Mouse (Mus musculus) MEL (cell line): Measurements from ENCODE around the gene Slc7a11. TPM values are rescaled to one million over a fixed set of nuclear protein-coding genes. Genes with fewer than 3 reads are reported as not detected.

Experiments
- DNase-seq: peaks from one replicate; pipeline ENCODE4 v3.0.0; 2011; ENCODE audit warnings: low read depth, low spot score
- H3K27ac ChIP-seq: 2 replicates; pipeline ENCODE4 v1.5.1; 2012; ENCODE audit warnings: low read depth, mild to moderate bottlenecking, control low read depth, low read length, moderate library complexity; ENCODE audit not compliant: control insufficient read depth
- H3K27me3 ChIP-seq, 2 experiments: fragments of 150-350 bp in 1 of 2; sonication (generic) in 1 of 2; 2 replicates each; pipeline ENCODE4 v1.6.1; 2012; ENCODE audit warnings: low read length in 2 of 2, mild to moderate bottlenecking in 2 of 2, improper control_type of control experiment in 1 of 2, moderate library complexity in 1 of 2; ENCODE audit not compliant: insufficient read depth in 2 of 2, control insufficient read depth in 1 of 2
- H3K36me3 ChIP-seq, 2 experiments: 2 replicates each; pipeline ENCODE4 v1.6.1; 2012 to 2014; ENCODE audit warnings: low read length in 2 of 2, improper control_type of control experiment in 1 of 2, inconsistent platforms in 1 of 2, mild to moderate bottlenecking in 1 of 2; ENCODE audit not compliant: insufficient read depth in 2 of 2, control insufficient read depth in 1 of 2
- H3K4me1 ChIP-seq, 2 experiments: fragments of 150-350 bp in 1 of 2; sonication (generic) in 1 of 2; 2 replicates each; pipeline ENCODE4 v1.6.1; 2012; ENCODE audit warnings: low read length in 2 of 2, improper control_type of control experiment in 1 of 2, mild to moderate bottlenecking in 1 of 2; ENCODE audit not compliant: insufficient read depth in 2 of 2, control insufficient read depth in 1 of 2
- H3K4me3 ChIP-seq, 2 experiments: fragments of 150-350 bp in 1 of 2; sonication (generic) in 1 of 2; 2 replicates each; pipeline ENCODE4 v1.5.1; 2012; ENCODE audit warnings: low read depth in 2 of 2, low read length in 2 of 2, mild to moderate bottlenecking in 2 of 2, moderate library complexity in 2 of 2, control low read depth in 1 of 2, improper control_type of control experiment in 1 of 2; ENCODE audit not compliant: control insufficient read depth in 1 of 2, insufficient read depth in 1 of 2
- H3K79me2 ChIP-seq: 2 replicates; pipeline ENCODE4 v1.6.1; 2012; ENCODE audit warnings: mild to moderate bottlenecking, low read length, moderate library complexity; ENCODE audit not compliant: control insufficient read depth, poor library complexity, insufficient read depth
- H3K9ac ChIP-seq: 2 replicates; pipeline ENCODE4 v1.6.1; 2012; ENCODE audit warnings: low read depth, mild to moderate bottlenecking, control low read depth, low read length, moderate library complexity; ENCODE audit not compliant: control insufficient read depth, poor library complexity, severe bottlenecking
- H3K9me3 ChIP-seq: fragments of 150-350 bp; sonication (generic); replicated peaks from 2 replicates; pipeline ENCODE4 v1.6.1; 2012; ENCODE audit warnings: mild to moderate bottlenecking, low read length, improper control_type of control experiment, moderate library complexity; ENCODE audit not compliant: insufficient read depth
- BHLHE40 ChIP-seq: IDR thresholded peaks from 2 replicates; pipeline ENCODE4 v1.6.1; 2012; ENCODE audit warnings: low read depth, mild to moderate bottlenecking, inconsistent platforms, low read length, improper control_type of control experiment, borderline replicate concordance
- CHD1 ChIP-seq: IDR thresholded peaks from 2 replicates; pipeline ENCODE4 v1.6.1; 2012; ENCODE audit warnings: low read depth, mild to moderate bottlenecking, inconsistent platforms, low read length, improper control_type of control experiment
- CTCF ChIP-seq, 3 experiments: IDR thresholded peaks in 2 of 3; conservative IDR thresholded peaks in 1 of 3; 2 replicates each; pipeline ENCODE4 v1.5.1; 2011 to 2012; ENCODE audit warnings: low read length in 3 of 3, low read depth in 2 of 3, mild to moderate bottlenecking in 2 of 3, improper control_type of control experiment in 1 of 3, inconsistent platforms in 1 of 3, mixed read lengths in 1 of 3, moderate library complexity in 1 of 3; ENCODE audit not compliant: control insufficient read depth in 1 of 3, insufficient read depth in 1 of 3, poor library complexity in 1 of 3, severe bottlenecking in 1 of 3
- EP300 ChIP-seq, 2 experiments: IDR thresholded peaks; 2 replicates each; pipeline ENCODE4 v1.6.1; 2011; ENCODE audit warnings: improper control_type of control experiment in 2 of 2, low read length in 2 of 2, low read depth in 1 of 2, mild to moderate bottlenecking in 1 of 2
- ETS1 ChIP-seq: IDR thresholded peaks from 2 replicates; pipeline ENCODE4 v1.6.1; 2012; ENCODE audit warnings: low read depth, mild to moderate bottlenecking, inconsistent platforms, low read length, improper control_type of control experiment, moderate library complexity
- GABPA ChIP-seq: IDR thresholded peaks from 2 replicates; pipeline ENCODE4 v1.6.1; 2012; ENCODE audit warnings: low read depth, mild to moderate bottlenecking, inconsistent platforms, low read length, improper control_type of control experiment, moderate library complexity
- HCFC1 ChIP-seq: IDR thresholded peaks from 2 replicates; pipeline ENCODE4 v1.6.1; 2012; ENCODE audit warnings: low read depth, mild to moderate bottlenecking, inconsistent platforms, low read length, improper control_type of control experiment, moderate library complexity
- KAT2A ChIP-seq: conservative IDR thresholded peaks from 2 replicates; pipeline ENCODE4 v1.6.1; 2012; ENCODE audit warnings: low read depth, low read length, improper control_type of control experiment, inconsistent platforms
- MXI1 ChIP-seq: IDR thresholded peaks from 2 replicates; pipeline ENCODE4 v1.6.1; 2011; ENCODE audit warnings: mild to moderate bottlenecking, low read depth, low read length, improper control_type of control experiment
- MYC ChIP-seq: IDR thresholded peaks from 2 replicates; pipeline ENCODE4 v1.6.1; 2011; ENCODE audit warnings: low read depth, mild to moderate bottlenecking, low read length, improper control_type of control experiment, moderate library complexity
- NELFE ChIP-seq: IDR thresholded peaks from 2 replicates; pipeline ENCODE4 v1.6.1; 2011; ENCODE audit warnings: low read depth, low read length, improper control_type of control experiment
- NRF1 ChIP-seq: IDR thresholded peaks from 2 replicates; pipeline ENCODE4 v1.6.1; 2014; ENCODE audit warnings: low read depth, mild to moderate bottlenecking, inconsistent platforms, low read length, improper control_type of control experiment, moderate library complexity; ENCODE audit not compliant: poor library complexity, insufficient read depth, severe bottlenecking
- POLR2A ChIP-seq, 2 experiments: IDR thresholded peaks; 2 replicates each; pipeline ENCODE4 v1.6.1; 2011 to 2012; ENCODE audit warnings: low read length in 2 of 2, mild to moderate bottlenecking in 2 of 2, control low read depth in 1 of 2, improper control_type of control experiment in 1 of 2, low read depth in 1 of 2, moderate library complexity in 1 of 2; ENCODE audit not compliant: control insufficient read depth in 1 of 2, insufficient read depth in 1 of 2, poor library complexity in 1 of 2
- POLR2AphosphoS5 ChIP-seq: IDR thresholded peaks from 2 replicates; pipeline ENCODE4 v1.6.1; 2012; ENCODE audit warnings: low read depth, borderline replicate concordance, mild to moderate bottlenecking, inconsistent platforms, low read length, moderate library complexity, mixed read lengths
- RCOR1 ChIP-seq: IDR thresholded peaks from 2 replicates; pipeline ENCODE4 v1.6.1; 2012; ENCODE audit warnings: low read depth, mild to moderate bottlenecking, inconsistent platforms, low read length, improper control_type of control experiment
- TAL1 ChIP-seq: IDR thresholded peaks from 2 replicates; pipeline ENCODE4 v1.6.1; 2012; ENCODE audit warnings: mild to moderate bottlenecking, inconsistent platforms, low read length, moderate library complexity, mixed read lengths
- ZKSCAN1 ChIP-seq: IDR thresholded peaks from 2 replicates; pipeline ENCODE4 v1.6.1; 2012; ENCODE audit warnings: low read depth, mild to moderate bottlenecking, inconsistent platforms, low read length, improper control_type of control experiment, moderate library complexity
- ZNF384 ChIP-seq: IDR thresholded peaks from 2 replicates; pipeline ENCODE4 v1.6.1; 2012; ENCODE audit warnings: low read depth, mild to moderate bottlenecking, inconsistent platforms, low read length, improper control_type of control experiment
- polyA plus RNA-seq, 2 experiments: library from polyadenylated mRNA; stranded (reverse) in 1 of 2; unstranded in 1 of 2; fragments of >175 nt in 1 of 2; fragments of >200 nt in 1 of 2; gene quantifications; 2 replicates each; pipeline versions ENCODE4 v1.2.1 to v1.2.4; 2012; ENCODE audit warnings: low replicate concordance in 2 of 2, low read depth in 1 of 2; ENCODE audit not compliant: insufficient read length in 2 of 2, insufficient read depth in 1 of 2, missing spikeins in 1 of 2
- total RNA-seq: library from RNA; depleted of rRNA; stranded (reverse); fragments of 300-350 nt; gene quantifications from 2 replicates; pipeline ENCODE4 v1.2.3, GENCODE M21; 2012

Gene Slc7a11
- total and polyA plus RNA-seq, 3 experiments: 0.69 to 3.3 TPM; not detected in 1

GRCm38 (mm10) chr3:49854277-49854676, 589.1 kb downstream of the Slc7a11 start:
- TF ChIP-seq GABPA: no peak
- TF ChIP-seq KAT2A: no peak
- no peak for TF ChIP-seq BHLHE40
- TF ChIP-seq ZNF384: no peak
- TF ChIP-seq ZKSCAN1: no peak
- TF ChIP-seq NRF1: no peak
- no peak for TF ChIP-seq POLR2A (IDR thresholded peaks at IDR 0.05; ENCODE audit: control insufficient read depth in 1 of 2, insufficient read depth in 1 of 2, low read depth in 1 of 2, low read length in 2 of 2, poor library complexity in 1 of 2)
- TF ChIP-seq CTCF (IDR thresholded peaks at IDR 0.05 in 2 of 3, conservative IDR thresholded peaks at IDR 0.05 in 1 of 3; ENCODE audit: control insufficient read depth in 1 of 3, insufficient read depth in 1 of 3, low read depth in 2 of 3, low read length in 3 of 3, poor library complexity in 1 of 3, severe bottlenecking in 1 of 3): no peak
- TF ChIP-seq POLR2AphosphoS5: no peak
- no peak for TF ChIP-seq EP300 (IDR thresholded peaks at IDR 0.05; ENCODE audit: low read depth in 1 of 2, low read length in 2 of 2)
- TF ChIP-seq MYC: no peak
- Histone ChIP-seq H3K4me1 (no peaks in the 10 kb centered on the region), H3K36me3 (no peaks in the 10 kb centered on the region), H3K79me2 (no peaks in the 10 kb centered on the region), H3K27ac (no peak overlapping the region), H3K27me3 (no peaks in the 10 kb centered on the region), H3K9me3 (no peaks in the 10 kb centered on the region), H3K9ac (no peak overlapping the region), H3K4me3 (no peak overlapping the region)
- DNase-seq: no peak

DNA sequence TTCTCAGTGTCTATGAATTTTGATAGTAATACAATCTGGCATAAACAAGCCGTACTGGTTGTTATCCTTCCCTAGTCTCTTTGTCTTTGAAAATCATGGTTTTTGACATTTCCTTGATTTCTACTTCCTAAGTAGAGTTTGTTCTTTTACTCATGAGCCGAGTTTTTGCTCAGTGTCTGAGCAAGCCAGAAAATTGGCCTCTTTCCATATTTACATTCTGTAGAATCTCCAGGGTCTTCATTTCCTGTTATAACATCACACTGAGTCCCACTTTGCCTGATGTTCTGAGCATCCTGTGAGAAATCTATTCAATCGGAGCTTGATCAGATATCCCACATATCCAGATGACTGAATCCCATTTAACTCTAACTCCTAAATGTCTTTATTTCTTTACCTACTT, 600.4 kb downstream of the Slc7a11 start:
- TF ChIP-seq HCFC1 (no peak), BHLHE40 (no peak), POLR2A (IDR thresholded peaks at IDR 0.05; ENCODE audit: control insufficient read depth in 1 of 2, insufficient read depth in 1 of 2, low read depth in 1 of 2, low read length in 2 of 2, poor library complexity in 1 of 2) (no peak), RCOR1 (no peak), TAL1 (no peak), MXI1 (no peak), NELFE (no peak), KAT2A (no peak), POLR2AphosphoS5 (no peak), CHD1 (no peak), ZKSCAN1 (no peak), ETS1 (no peak)
- no peaks in the 10 kb centered on the region for H3K4me1 ChIP-seq

More for the DNA sequence above, 600.4 kb downstream of the Slc7a11 start:
- H3K79me2 ChIP-seq: no peaks in the 10 kb centered on the region
- H3K27ac ChIP-seq: no peak overlapping the region
- H3K27me3 ChIP-seq: no peaks in the 10 kb centered on the region
- H3K9me3 ChIP-seq: no peaks in the 10 kb centered on the region
- no peak for DNase-seq
- H3K4me3 ChIP-seq: no peak overlapping the region
- no peaks in the 10 kb centered on the region for H3K36me3 ChIP-seq
- H3K9ac ChIP-seq: no peak overlapping the region
